Mouse (Mus musculus) stomach, embryonic 14.5 days (tissue): ENCODE data around the gene Cdh15. TPM values are rescaled to one million over a fixed set of nuclear protein-coding genes. Genes with fewer than 3 reads are reported as not detected.

Experiments
- ATAC-seq: fragments of 200-750 bp; cut with Nextera tagmentation; 2 replicates; pipeline ENCODE4 v1.8.0; 2017; ENCODE audit warnings: low read depth, moderate TSS enrichment; ENCODE audit not compliant: insufficient number of reproducible peaks, insufficient read depth, low FRiP score
- H3K27ac ChIP-seq: fragments of 300-500 bp; sonication (generic); 2 replicates; pipeline ENCODE4 v1.5.1; 2014; ENCODE audit warnings: mild to moderate bottlenecking, low read length, moderate library complexity, mixed read lengths
- H3K27me3 ChIP-seq: fragments of 300-500 bp; sonication (generic); 2 replicates; pipeline ENCODE4 v1.6.1; 2014; ENCODE audit warnings: low read length, control low read depth, mixed read lengths; ENCODE audit not compliant: control insufficient read depth, insufficient read depth
- H3K36me3 ChIP-seq: fragments of 300-500 bp; sonication (generic); 2 replicates; pipeline ENCODE4 v1.6.1; 2014; ENCODE audit warnings: mild to moderate bottlenecking, control low read depth, low read length, moderate library complexity, mixed read lengths; ENCODE audit not compliant: control insufficient read depth, insufficient read depth
- H3K4me1 ChIP-seq: fragments of 300-500 bp; sonication (generic); 2 replicates; pipeline ENCODE4 v1.6.1; 2014; ENCODE audit warnings: low read length, control low read depth, mixed read lengths; ENCODE audit not compliant: control insufficient read depth, insufficient read depth
- H3K4me2 ChIP-seq: fragments of 300-500 bp; sonication (generic); replicated peaks from 2 replicates; pipeline ENCODE4 v1.6.1; 2014; ENCODE audit warnings: low read depth, low read length, control low read depth
- H3K4me3 ChIP-seq: fragments of 300-500 bp; sonication (generic); 2 replicates; pipeline ENCODE4 v1.5.1; 2014; ENCODE audit warnings: low read depth, low read length, control low read depth
- H3K9ac ChIP-seq: fragments of 300-500 bp; sonication (generic); replicated peaks from 2 replicates; pipeline ENCODE4 v1.6.1; 2014; ENCODE audit warnings: low read depth, mild to moderate bottlenecking, control low read depth, low read length, moderate library complexity, mixed read lengths
- H3K9me3 ChIP-seq: fragments of 300-500 bp; sonication (generic); 2 replicates; pipeline ENCODE4 v1.6.1; 2016; ENCODE audit warnings: low read depth, low read length, control low read depth; ENCODE audit not compliant: control insufficient read depth
- WGBS: fragments of 180-500 bp; shearing (Covaris S2); extraction: QIAGEN DNeasy Blood & Tissue Kit; methylation state at CpG from one replicate; pipeline ENCODE4 v1.1.7; 2014; 5-methylcytosine and 5-hydroxymethylcytosine counted together
- polyA plus RNA-seq: library from polyadenylated mRNA; unstranded; fragments of >200 nt; fragmentation: Nextera tagmentation; extraction: Ambion mirVana; gene quantifications from 2 replicates; pipeline ENCODE4 v1.2.1, GENCODE M21; 2014

The Cdh15 gene
- polyA plus RNA-seq, 1 experiment from 2014 or later, result 0.26 TPM

DNA sequence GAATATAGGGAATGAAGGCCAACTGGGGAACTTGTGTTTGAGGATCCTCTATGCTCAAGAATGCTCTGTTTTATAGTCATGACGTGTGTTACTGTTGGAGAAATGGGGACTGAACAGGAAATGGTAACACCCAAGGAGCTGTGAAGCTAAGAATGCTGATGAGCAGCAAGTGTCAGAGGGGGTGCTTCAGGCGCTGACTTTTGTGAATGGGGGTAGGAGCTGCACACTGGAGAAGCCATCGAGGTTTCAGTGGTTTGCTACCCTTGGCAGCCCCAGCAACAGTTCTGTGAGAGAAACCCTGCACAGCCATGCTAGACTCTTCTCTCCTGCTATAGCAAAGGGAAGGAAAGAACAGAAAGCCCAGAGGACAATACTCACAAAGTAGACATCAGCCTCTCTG is 64.4 kb downstream of the Cdh15 start:
- Histone ChIP-seq H3K9ac (no peak overlapping the region), H3K36me3 (peaks cover 32% of the 10 kb centered on the region; the same call in 1 of the 2 replicates), H3K4me1 (0 out of 2 replicates have a peak, but pooled peaks cover under 1% of the 10 kb centered on the region)

DNA sequence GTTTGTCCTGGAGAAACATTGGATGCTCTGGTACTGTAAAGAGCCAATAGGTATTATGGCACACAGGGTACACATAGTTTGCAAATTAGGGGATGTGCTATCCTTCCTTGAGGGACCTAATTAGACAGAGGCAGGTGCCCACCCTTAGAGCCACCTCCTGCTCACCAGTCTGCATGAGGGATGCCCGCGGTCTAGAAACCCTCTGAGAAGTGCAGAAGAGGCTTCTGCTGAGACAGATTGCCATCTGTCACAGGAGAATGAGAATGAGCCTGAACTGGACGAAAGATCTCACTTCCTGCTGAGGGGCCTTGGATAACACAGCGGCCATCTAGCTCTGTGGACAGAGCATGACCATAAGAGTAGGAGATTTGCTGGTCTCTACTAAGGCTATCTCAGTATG is 65.1 kb downstream of the Cdh15 start:
- Histone ChIP-seq H3K36me3 (peaks cover 25% of the 10 kb centered on the region; the same call in 1 of the 2 replicates), H3K9me3 (no peaks in the 10 kb centered on the region), H3K4me2 (no peak overlapping the region), H3K4me3 (no peak overlapping the region), H3K27me3 (no peaks in the 10 kb centered on the region), H3K9ac (no peak overlapping the region), H3K4me1 (peaks cover 8% of the 10 kb centered on the region), H3K27ac (no peak overlapping the region)
- ATAC-seq, result no peak
- WGBS, result 82% methylated on average over 4 of the region's 4 CpGs

More for the DNA sequence above, 64.4 kb downstream of the Cdh15 start:
- no peak for ATAC-seq
- no peak overlapping the region for H3K4me3 ChIP-seq
- H3K27me3 ChIP-seq, result no peaks in the 10 kb centered on the region
- H3K27ac ChIP-seq, result no peak overlapping the region
- 80% methylated on average over 3 of the region's 3 CpGs for WGBS
- no peak overlapping the region for H3K4me2 ChIP-seq
- H3K9me3 ChIP-seq, result no peaks in the 10 kb centered on the region

DNA sequence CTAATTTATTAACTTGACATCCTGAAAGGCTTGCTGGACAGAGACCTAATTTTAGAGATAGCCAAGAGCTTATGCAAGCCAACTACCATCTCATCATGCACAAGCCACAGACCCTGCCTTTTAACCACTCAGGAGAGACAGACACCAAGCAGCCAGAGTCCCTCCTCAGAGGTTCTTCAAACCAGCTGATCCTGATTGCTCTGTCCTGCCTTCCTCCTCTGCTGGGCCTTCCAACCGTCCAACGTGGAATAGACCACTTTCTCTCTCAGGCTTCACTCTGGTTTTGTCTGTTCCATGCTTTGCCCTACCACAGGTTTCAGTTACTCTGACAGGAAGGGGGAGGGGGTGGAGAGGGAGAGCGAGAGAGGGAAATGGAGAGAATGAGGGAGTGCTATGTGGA is 69.0 kb downstream of the Cdh15 start:
- Histone ChIP-seq H3K9me3 (no peaks in the 10 kb centered on the region), H3K4me3 (no peak overlapping the region), H3K27me3 (no peaks in the 10 kb centered on the region), H3K27ac (no peak overlapping the region), H3K36me3 (peaks cover 16% of the 10 kb centered on the region; the same call in 1 of the 2 replicates), H3K4me1 (peaks cover 19% of the 10 kb centered on the region), H3K4me2 (no peak overlapping the region), H3K9ac (no peak overlapping the region)
- 61% methylated on average over 3 of the region's 3 CpGs for WGBS
- ATAC-seq, result no peak

Other genes with a start within 250 kb of the Cdh15 start
- 12.6 and 14.6 TPM in 2 replicates for gene Galns, start 236.5 kb upstream of the Cdh15 start, polyA plus RNA-seq
- 55.9 and 66.9 TPM in 2 replicates for gene Trappc2l, start 236.3 kb upstream of the Cdh15 start, polyA plus RNA-seq
- gene Pabpn1l, start 225.2 kb upstream of the Cdh15 start, polyA plus RNA-seq, result not detected in 2 replicates
- gene Cbfa2t3, start 148.9 kb upstream of the Cdh15 start, polyA plus RNA-seq, result 4.1 and 4.4 TPM in 2 replicates
- gene Acsf3, start 72.5 kb upstream of the Cdh15 start, polyA plus RNA-seq, result 15.9 and 20.8 TPM in 2 replicates
- 52.5 and 55.5 TPM in 2 replicates for gene Ankrd11, start 194.3 kb downstream of the Cdh15 start, polyA plus RNA-seq
- 47.6 and 54.3 TPM in 2 replicates for gene Spg7, start 215.0 kb downstream of the Cdh15 start, polyA plus RNA-seq